Mouse (Mus musculus) stomach, postnatal 0 days (tissue): ENCODE measurements at regions not wholly inside any gene's neighbourhood (a gene's known extent, or its start where the extent isn't known, plus 50 kb on each side); places are given as distances from the start of the nearest gene placed in this dataset.

Experiments used
- CTCF ChIP-seq: IDR thresholded peaks from 2 replicates; pipeline ENCODE4 v1.5.1; 2016; ENCODE audit warnings: antibody characterized with exemption, low read depth, mild to moderate bottlenecking, moderate library complexity
- EP300 ChIP-seq: optimal IDR thresholded peaks from 2 replicates; pipeline ENCODE3; 2016; ENCODE audit warnings: antibody characterized with exemption

- TF ChIP-seq CTCF, result no peak
- TF ChIP-seq EP300, result no peak
These were observed 58.8 kb upstream of the Fut8 start for GRCm38 (mm10) chr12:77179138-77179537.
